Mouse (Mus musculus) CH12.LX (cell line): ENCODE data around the gene Gpatch11.

Source experiments
- CTCF ChIP-seq, 2 experiments: IDR thresholded peaks in 1 of 2; conservative IDR thresholded peaks in 1 of 2; 2 replicates each; pipeline ENCODE4 v1.5.1; 2011 to 2012; ENCODE audit warnings: low read depth in 2 of 2, low read length in 2 of 2, improper control_type of control experiment in 1 of 2, inconsistent platforms in 1 of 2, mild to moderate bottlenecking in 1 of 2, moderate library complexity in 1 of 2
- E2F4 ChIP-seq: IDR thresholded peaks from 2 replicates; pipeline ENCODE4 v1.6.1; 2011; ENCODE audit warnings: low read depth, low read length, improper control_type of control experiment; ENCODE audit not compliant: insufficient replicate concordance
- ELF1 ChIP-seq: IDR thresholded peaks from 2 replicates; pipeline ENCODE4 v1.6.1; 2014; ENCODE audit warnings: low read depth, mild to moderate bottlenecking, inconsistent platforms, low read length, improper control_type of control experiment
- HCFC1 ChIP-seq: IDR thresholded peaks from 2 replicates; pipeline ENCODE4 v1.6.1; 2012; ENCODE audit warnings: low read depth, mild to moderate bottlenecking, inconsistent platforms, low read length, improper control_type of control experiment
- MEF2A ChIP-seq: IDR thresholded peaks from 2 replicates; pipeline ENCODE4 v1.6.1; 2014; ENCODE audit warnings: low read depth, mild to moderate bottlenecking, inconsistent platforms, low read length, improper control_type of control experiment, borderline replicate concordance
- NELFE ChIP-seq: IDR thresholded peaks from 2 replicates; pipeline ENCODE4 v1.6.1; 2011; ENCODE audit warnings: low read depth, low read length, improper control_type of control experiment
- POLR2A ChIP-seq: IDR thresholded peaks from 2 replicates; pipeline ENCODE4 v1.6.1; 2011; ENCODE audit warnings: low read depth, mild to moderate bottlenecking, improper control_type of control experiment, low read length
- USF1 ChIP-seq: IDR thresholded peaks from 2 replicates; pipeline ENCODE4 v1.6.1; 2014; ENCODE audit warnings: low read depth, mild to moderate bottlenecking, inconsistent platforms, low read length, improper control_type of control experiment

DNA sequence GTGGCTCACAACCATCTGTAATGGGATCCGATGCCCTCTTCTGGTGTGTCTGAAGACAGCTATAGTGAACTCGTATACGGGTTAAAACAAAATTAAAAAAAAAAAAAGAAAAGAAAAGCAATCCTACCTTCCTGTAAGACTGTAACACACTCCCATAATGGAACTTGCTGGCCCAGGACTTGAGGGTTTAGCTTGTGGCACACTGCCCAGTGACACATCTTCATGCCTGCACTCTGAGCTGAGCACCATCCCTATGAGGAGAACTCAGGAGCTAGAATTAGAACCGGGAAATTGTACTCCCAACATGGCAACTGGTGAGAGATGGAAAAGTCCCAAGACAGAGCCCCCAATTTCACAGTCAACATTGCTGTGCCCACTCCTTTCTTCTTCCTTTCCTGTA is 47.9 kb downstream of the Gpatch11 start:
- TF ChIP-seq POLR2A: no peak
- TF ChIP-seq MEF2A: no peak
- TF ChIP-seq CTCF (conservative IDR thresholded peaks at IDR 0.05 in 1 of 2, IDR thresholded peaks at IDR 0.05 in 1 of 2; ENCODE audit: low read depth in 2 of 2, low read length in 2 of 2): no peak
- TF ChIP-seq NELFE: no peak
- no peak for TF ChIP-seq E2F4
- TF ChIP-seq ELF1: no peak
- TF ChIP-seq USF1: no peak
- no peak for TF ChIP-seq HCFC1
